Mouse (Mus musculus): ENCODE results near the gene Jph4. TPM values are rescaled to one million over a fixed set of nuclear protein-coding genes. Genes with fewer than 3 reads are reported as not detected.

The Jph4 gene
- total RNA-seq, 2 experiments from 2014 or later = not detected

DNA sequence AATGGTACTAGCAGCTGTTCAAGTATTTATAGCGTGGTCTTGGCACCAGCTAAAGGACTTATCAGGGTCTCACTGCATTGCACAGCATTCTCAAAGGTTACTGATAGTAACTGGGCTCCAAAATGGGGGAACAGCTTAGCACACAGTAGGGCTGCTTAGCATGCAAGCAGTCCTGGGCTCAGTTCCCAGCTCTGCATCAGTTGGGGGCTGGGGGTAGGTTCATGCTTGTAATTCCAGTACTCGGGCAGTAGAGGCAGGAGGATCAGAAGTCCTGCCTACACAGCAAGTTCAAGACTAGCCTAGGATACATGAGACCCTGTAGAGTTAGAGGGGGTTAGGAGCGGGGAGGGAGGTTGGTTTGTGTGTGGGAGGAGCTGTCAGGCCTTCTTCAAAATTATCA lies 39.8 kb downstream of the Jph4 start:
- intact Hi-C loops (cut with DNase I) = no loop called here
- no peak for DNase-seq (ENCODE audit: low spot score)

DNA sequence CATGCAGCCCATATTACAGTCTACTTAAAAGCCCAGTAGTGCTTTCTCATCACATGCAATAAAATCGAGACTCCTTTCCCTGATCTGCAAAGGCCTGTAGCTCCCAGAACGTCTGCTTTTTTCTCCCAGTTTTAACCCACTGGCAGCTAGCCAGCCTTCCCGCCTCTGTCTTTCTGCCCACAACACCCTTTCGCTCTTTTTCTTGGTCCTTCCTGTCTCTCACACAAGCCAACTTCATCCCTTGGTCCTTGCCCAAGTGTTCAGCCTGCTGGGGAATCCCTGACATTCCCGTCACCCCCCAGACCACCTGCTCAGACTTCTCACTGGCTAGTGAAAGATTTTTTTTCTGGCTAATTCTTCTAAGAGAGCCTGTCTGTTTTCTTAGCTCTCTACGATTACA lies 40.5 kb downstream of the Jph4 start:
- intact Hi-C loops (cut with DNase I) = no loop called here
- no peak for DNase-seq (ENCODE audit: low spot score)

DNA sequence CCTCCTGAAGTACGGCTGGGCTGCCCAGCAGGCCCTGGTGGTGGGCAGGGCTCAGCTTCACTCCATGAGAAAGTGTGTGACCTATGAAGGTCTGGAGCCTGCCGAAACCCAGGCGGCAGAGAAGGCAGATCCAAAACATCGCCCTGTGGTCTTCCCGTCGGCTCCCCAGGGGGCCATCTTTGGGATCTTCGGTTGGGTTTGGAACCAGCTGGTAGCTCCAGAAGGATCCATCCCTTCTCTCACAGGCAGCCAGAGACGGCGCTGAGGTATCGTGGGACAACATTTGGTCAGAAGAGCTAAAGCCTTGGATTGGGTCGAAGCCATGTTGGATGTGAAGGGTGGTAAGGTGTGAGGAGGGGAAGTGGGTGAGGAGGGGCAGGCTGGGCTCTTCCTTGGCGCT lies 42.3 kb downstream of the Jph4 start:
- no peak for DNase-seq (ENCODE audit: low spot score)
- intact Hi-C loops (cut with DNase I) = no loop called here

DNA sequence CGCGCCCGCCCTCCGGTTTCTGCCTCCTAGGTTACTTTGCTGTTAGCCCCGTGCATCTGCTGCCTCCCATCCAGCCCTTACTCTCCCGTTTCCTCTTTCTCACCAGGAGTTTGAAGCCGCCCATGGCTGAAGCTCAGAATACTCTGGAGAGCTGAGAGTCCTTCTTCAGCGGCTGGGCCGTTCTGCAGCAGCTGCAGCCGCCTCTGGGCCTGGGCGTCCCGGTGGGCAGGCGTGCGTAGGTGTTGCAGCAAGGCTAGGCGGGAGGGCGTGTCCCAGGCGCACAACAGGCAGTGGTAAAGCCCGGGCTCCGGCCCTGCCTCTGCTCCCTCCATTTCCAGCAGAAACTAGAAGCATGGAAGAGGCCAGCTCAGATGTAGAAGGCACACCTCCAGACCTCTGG lies 45.0 kb downstream of the Jph4 start:
- intact Hi-C loops (cut with DNase I) = no loop called here
- DNase-seq (ENCODE audit: low spot score) = no peak

DNA sequence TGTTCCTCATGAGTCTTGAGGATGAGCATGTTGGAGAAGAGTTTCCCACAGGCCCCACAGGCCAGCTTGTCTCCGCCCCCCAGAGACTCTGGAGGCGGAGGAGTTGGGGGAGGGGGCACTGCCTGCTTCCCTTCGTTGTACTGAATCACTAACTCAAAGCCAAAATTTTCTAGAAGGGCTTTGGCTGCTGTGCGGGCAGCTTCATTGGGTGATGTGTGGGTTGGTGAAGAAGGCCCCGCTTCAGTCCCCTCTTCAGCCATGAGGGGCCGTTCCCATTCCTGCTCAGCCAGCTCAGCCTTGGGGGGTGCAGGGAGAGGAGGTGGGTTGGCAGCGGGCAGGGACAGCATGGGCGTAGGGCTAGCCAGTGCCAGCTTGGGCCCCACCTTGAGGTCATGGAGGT lies 50.7 kb downstream of the Jph4 start:
- intact Hi-C loops (cut with DNase I) = no loop called here
- no peak for DNase-seq (ENCODE audit: low spot score)

DNA sequence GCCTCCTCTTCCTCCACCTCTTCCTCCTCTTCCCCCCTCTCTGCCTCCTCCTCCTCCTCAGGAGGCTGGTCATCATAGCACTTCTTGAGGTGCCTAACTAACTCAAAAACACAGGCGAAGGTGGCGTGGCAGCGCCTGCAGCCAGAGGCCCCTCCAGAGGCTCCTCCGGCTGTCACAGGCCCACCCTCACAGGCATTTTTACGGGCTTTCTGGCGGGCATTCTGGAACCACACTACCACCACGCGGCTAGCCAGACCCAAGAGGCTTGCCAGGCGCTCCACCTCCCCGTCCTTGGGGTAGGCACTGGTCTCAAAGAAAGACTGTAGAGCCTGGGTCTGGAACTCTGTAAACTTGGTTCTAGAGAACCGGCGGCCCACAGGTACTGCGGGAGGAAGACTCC lies 51.3 kb downstream of the Jph4 start:
- no peak for DNase-seq (ENCODE audit: low spot score)
- intact Hi-C loops (cut with DNase I) = no loop called here

DNA sequence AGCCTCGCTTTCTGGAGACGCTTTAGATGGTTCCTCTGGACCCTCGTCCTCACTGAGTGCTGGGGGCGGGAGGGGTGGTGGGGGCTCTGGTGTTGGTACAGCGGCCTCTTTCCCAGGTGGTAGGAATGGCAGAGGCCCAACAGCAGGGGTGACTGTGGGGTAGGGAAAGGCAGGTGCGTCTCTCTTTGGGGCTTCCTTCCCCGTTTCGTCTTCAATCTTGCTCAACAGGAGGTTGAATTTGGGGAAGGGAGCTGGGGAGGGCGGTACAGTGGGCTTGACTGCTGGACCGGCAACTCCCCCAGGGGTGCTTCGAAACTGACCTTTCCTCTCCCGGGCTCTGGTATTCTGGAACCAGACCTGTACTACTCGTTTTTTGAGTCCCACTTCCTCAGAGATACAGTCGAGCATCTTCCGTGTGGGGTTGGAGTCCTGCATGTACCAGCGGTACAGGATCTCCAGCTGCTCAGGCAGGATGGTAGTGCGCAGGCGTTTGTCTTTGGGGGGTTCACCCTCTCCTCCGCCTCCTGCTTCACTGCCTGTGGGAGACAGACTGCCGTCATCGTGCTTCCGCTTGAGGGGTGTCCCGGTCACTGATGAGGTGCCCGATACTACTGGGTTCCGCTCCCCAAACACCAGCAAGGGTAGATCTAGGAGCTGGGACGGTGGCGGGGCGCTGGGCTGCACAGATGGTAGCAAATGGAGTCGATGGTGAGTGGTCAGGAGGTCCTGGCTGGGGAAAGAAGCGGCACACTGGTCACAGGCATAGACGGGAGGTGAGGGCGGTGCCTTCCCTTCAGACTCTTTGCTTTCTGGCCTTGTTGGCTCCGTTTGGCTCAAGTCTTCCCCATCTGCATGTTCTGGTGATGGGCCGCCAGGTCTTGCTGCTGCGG lies 52.0 kb downstream of the Jph4 start:
- intact Hi-C loops (cut with DNase I) = no loop called here
- no peak for DNase-seq (ENCODE audit: low spot score)

DNA sequence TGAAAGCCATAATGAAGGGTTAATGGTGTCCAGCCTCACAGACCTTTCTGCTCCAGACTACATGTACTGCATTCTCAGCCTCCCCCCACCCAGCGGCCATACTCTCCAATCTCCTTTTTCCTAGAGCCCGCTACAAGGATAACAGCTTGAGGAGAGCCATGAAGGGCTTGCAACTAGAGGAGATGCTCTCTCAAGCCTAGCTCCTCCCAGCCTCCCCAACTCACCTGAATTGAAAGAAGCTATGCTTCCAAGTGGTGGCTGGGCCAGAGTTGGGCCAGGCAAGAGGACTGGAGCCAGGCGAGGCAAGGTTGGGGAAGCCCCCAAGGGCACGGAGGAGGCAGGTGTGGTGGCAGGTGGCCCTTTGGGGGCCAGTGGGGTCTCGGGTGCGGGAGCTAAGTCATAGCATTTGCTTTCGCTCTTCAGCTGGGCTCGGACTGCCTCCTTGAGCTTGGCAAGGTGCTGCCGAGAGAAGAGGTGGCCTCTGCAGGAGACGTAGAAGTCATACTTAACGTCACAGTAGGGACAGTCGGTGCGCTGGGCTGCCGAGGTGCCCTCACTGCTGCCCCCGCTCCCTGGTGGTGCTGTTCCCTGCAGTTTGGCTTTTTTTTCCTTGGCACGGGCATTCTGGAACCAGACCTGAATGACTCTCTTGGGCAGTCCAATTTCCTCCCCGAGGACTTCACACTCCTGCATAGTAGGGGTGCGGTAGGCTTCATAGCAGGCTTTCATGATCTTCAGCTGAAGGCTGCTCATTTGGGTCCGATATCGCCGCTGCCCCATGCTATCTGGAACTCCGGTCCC lies 53.0 kb downstream of the Jph4 start:
- intact Hi-C loops (cut with DNase I) = no loop called here
- no peak for DNase-seq (ENCODE audit: low spot score)

DNA sequence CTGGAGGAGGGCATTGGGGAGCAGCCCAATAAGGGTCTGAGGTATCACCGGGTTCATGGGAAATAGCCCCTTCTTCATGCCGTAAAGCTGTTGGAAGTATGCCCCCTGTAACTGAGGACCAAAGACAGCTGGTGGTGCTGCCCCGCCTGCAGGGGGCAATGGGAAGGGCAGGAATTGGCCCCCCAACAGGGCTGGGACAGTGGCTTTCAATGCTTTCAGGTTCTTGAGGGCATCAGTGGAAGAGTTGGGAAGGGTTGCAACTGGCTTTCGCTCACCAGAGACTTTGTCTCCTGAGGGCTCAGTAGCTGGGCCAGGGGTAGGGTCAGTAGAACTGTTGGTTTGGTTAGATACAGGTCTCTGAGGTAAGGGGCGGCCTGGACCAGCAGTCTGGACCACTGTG lies 53.6 kb downstream of the Jph4 start:
- DNase-seq (ENCODE audit: low spot score) = no peak
- intact Hi-C loops (cut with DNase I) = no loop called here

DNA sequence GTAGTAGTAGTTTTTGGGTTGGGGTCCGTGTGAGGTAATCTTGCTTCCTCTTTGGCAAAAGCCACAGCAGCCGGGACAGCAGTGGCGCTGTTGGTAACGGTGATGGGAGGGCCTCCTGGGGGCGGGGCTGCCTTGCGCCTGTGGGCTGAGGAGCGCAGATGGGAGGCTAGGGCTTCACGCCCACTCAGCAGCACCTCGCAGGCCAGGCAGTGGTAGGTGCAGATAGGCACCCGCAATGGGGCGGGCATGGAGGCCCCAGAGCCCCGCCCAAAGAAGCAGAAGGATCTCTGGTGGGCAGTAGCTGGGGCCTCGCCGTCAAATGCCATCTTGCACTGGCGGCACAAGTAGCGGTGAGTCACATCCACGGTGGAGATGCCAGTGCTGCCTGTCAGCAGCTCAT lies 54.1 kb downstream of the Jph4 start:
- intact Hi-C loops (cut with DNase I) = no loop called here
- DNase-seq (ENCODE audit: low spot score) = no peak

DNA sequence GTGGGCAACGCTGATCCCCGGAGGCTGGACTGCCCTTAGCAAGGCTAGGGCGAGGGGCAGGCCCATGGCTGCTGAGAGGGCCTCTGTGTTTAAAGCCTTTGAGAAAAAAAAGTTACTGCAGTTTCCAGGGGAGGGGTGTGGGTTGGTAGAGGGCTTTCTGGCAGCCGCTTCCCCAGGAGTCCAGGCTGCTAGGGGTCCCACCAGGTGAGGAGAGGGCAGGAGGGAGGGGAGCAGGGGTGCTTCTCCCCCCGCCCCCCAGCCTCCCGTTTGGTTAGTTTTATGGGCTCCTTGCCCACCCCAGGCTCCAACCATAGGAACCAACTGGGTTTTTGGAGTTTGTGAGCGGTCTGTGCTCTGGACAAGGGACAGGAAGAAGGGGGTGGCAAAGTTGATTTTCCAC lies 54.9 kb downstream of the Jph4 start:
- intact Hi-C loops (cut with DNase I) = no loop called here
- no peak for DNase-seq (ENCODE audit: low spot score)

DNA sequence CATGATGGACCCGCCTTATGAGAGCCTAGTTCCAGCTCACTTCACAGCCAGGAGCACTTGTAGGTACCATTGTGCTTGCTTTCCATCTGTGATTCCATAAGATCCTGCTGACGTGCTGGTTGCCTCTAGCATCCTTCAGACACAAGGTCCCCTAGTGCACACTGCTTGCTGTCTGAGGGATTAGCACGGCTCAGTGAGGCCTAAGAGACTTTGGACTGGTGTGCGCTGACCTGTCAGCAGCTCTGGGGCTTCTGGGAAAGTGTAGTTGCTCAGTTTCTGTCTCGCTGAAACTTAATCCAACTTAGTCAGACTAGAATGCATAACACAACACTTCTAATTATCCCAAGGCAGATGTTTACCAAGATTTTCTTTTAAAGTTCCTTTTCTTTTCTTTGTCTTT lies 56.8 kb downstream of the Jph4 start:
- intact Hi-C loops (cut with DNase I) = no loop called here

DNA sequence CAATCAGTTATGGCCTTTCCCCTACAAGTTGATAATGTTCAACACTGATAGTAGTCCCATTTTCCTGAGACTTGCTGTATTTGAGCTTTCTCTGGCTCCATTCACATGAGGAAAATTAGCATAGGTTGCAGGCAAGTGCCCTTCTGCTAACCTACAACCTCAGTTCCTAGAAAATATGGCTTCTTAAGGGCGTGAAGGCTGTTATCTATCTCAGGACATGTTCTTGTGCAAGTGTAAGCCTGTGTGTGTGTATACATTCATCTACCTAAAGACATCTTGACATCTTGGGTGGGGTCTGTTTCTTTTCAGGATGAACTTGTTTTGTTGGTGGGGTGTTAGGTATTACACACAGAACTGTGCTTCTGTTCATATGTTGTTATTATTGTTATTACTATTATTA lies 57.7 kb downstream of the Jph4 start:
- intact Hi-C loops (cut with DNase I) = no loop called here

More for the DNA sequence above, 56.8 kb downstream of the Jph4 start:
- DNase-seq (ENCODE audit: low spot score) = no peak

More for the DNA sequence above, 57.7 kb downstream of the Jph4 start:
- DNase-seq (ENCODE audit: low spot score) = no peak

Other genes starting within 250 kb of the Jph4 start
- 1 to 10 TPM; 4.7 to 7.3 TPM for gene Homez, start 246.0 kb downstream of the Jph4 start, total RNA-seq (2021)
- 1 to 10 TPM; 3.0 to 3.6 TPM for gene Ppp1r3e, start 239.4 kb downstream of the Jph4 start, total RNA-seq (2021)
- gene Bcl2l2, start 233.6 kb downstream of the Jph4 start, total RNA-seq (2021) = 10 to 100 TPM; 39.7 to 40.3 TPM
- 1 to 10 TPM; 4.5 to 6.8 TPM for gene Gm20521, start 233.5 kb downstream of the Jph4 start, total RNA-seq (2021)
- gene Pabpn1, start 224.4 kb downstream of the Jph4 start, total RNA-seq (2021) = 10 to 100 TPM; 50.7 to 55.6 TPM
- gene Slc22a17, start 203.8 kb downstream of the Jph4 start, total RNA-seq (2021) = 1 to 10 TPM; 2.7 to 3.1 TPM
- 1 to 10 TPM; 2.8 to 3.0 TPM for gene Efs, start 190.8 kb downstream of the Jph4 start, total RNA-seq (2021)
- gene Il25, start 184.2 kb downstream of the Jph4 start, total RNA-seq (2021) = not detected
- gene Cmtm5, start 180.7 kb downstream of the Jph4 start, total RNA-seq (2021) = under 1 TPM; 0.29 to 0.36 TPM
- gene Myh6, start 150.0 kb downstream of the Jph4 start, total RNA-seq (2021) = over 10,000 TPM; 23,221 to 24,394 TPM
- not detected for gene Gm17428, start 140.0 kb downstream of the Jph4 start, total RNA-seq (2021)
- gene Myh7, start 122.3 kb downstream of the Jph4 start, total RNA-seq (2021) = 1,000 to 10,000 TPM; 2,164 to 2,361 TPM
- gene Ngdn, start 101.5 kb downstream of the Jph4 start, total RNA-seq (2021) = 10 to 100 TPM; 26.0 to 27.0 TPM
- gene Zfhx2, start 24.6 kb downstream of the Jph4 start, total RNA-seq (2021) = 1 to 10 TPM; 2.9 to 3.6 TPM
- gene Thtpa, start 22.2 kb downstream of the Jph4 start, total RNA-seq (2021) = 10 to 100 TPM; 12.3 to 13.2 TPM
- 1 to 10 TPM; 4.4 to 4.6 TPM for gene Ap1g2, start 10.3 kb downstream of the Jph4 start, total RNA-seq (2021)
- not detected for gene Dhrs2, start 105.1 kb upstream of the Jph4 start, total RNA-seq (2021)